Mouse (Mus musculus) MEL (cell line): ENCODE results near the gene Dgcr2. TPM values are rescaled to one million over a fixed set of nuclear protein-coding genes. Genes with fewer than 3 reads are reported as not detected.

ENCODE experiments used
- DNase-seq: peaks from one replicate; pipeline ENCODE4 v3.0.0; 2011; ENCODE audit warnings: low read depth, low spot score
- H3K27ac ChIP-seq: 2 replicates; pipeline ENCODE4 v1.5.1; 2012; ENCODE audit warnings: low read depth, mild to moderate bottlenecking, control low read depth, low read length, moderate library complexity; ENCODE audit not compliant: control insufficient read depth
- H3K27me3 ChIP-seq, 2 experiments: fragments of 150-350 bp in 1 of 2; sonication (generic) in 1 of 2; 2 replicates each; pipeline ENCODE4 v1.6.1; 2012; ENCODE audit warnings: low read length in 2 of 2, mild to moderate bottlenecking in 2 of 2, improper control_type of control experiment in 1 of 2, moderate library complexity in 1 of 2; ENCODE audit not compliant: insufficient read depth in 2 of 2, control insufficient read depth in 1 of 2
- H3K36me3 ChIP-seq, 2 experiments: 2 replicates each; pipeline ENCODE4 v1.6.1; 2012 to 2014; ENCODE audit warnings: low read length in 2 of 2, improper control_type of control experiment in 1 of 2, inconsistent platforms in 1 of 2, mild to moderate bottlenecking in 1 of 2; ENCODE audit not compliant: insufficient read depth in 2 of 2, control insufficient read depth in 1 of 2
- H3K4me1 ChIP-seq, 2 experiments: fragments of 150-350 bp in 1 of 2; sonication (generic) in 1 of 2; 2 replicates each; pipeline ENCODE4 v1.6.1; 2012; ENCODE audit warnings: low read length in 2 of 2, improper control_type of control experiment in 1 of 2, mild to moderate bottlenecking in 1 of 2; ENCODE audit not compliant: insufficient read depth in 2 of 2, control insufficient read depth in 1 of 2
- H3K4me3 ChIP-seq, 2 experiments: fragments of 150-350 bp in 1 of 2; sonication (generic) in 1 of 2; 2 replicates each; pipeline ENCODE4 v1.5.1; 2012; ENCODE audit warnings: low read depth in 2 of 2, low read length in 2 of 2, mild to moderate bottlenecking in 2 of 2, moderate library complexity in 2 of 2, control low read depth in 1 of 2, improper control_type of control experiment in 1 of 2; ENCODE audit not compliant: control insufficient read depth in 1 of 2, insufficient read depth in 1 of 2
- H3K79me2 ChIP-seq: 2 replicates; pipeline ENCODE4 v1.6.1; 2012; ENCODE audit warnings: mild to moderate bottlenecking, low read length, moderate library complexity; ENCODE audit not compliant: control insufficient read depth, poor library complexity, insufficient read depth
- H3K9ac ChIP-seq: 2 replicates; pipeline ENCODE4 v1.6.1; 2012; ENCODE audit warnings: low read depth, mild to moderate bottlenecking, control low read depth, low read length, moderate library complexity; ENCODE audit not compliant: control insufficient read depth, poor library complexity, severe bottlenecking
- H3K9me3 ChIP-seq: fragments of 150-350 bp; sonication (generic); replicated peaks from 2 replicates; pipeline ENCODE4 v1.6.1; 2012; ENCODE audit warnings: mild to moderate bottlenecking, low read length, improper control_type of control experiment, moderate library complexity; ENCODE audit not compliant: insufficient read depth
- BHLHE40 ChIP-seq: IDR thresholded peaks from 2 replicates; pipeline ENCODE4 v1.6.1; 2012; ENCODE audit warnings: low read depth, mild to moderate bottlenecking, inconsistent platforms, low read length, improper control_type of control experiment, borderline replicate concordance
- CHD2 ChIP-seq: IDR thresholded peaks from 2 replicates; pipeline ENCODE4 v1.6.1; 2011; ENCODE audit warnings: low read length, improper control_type of control experiment
- E2F4 ChIP-seq: IDR thresholded peaks from 2 replicates; pipeline ENCODE4 v1.6.1; 2011; ENCODE audit warnings: low read depth, low read length, improper control_type of control experiment, borderline replicate concordance
- ELF1 ChIP-seq: IDR thresholded peaks from 2 replicates; pipeline ENCODE4 v1.6.1; 2014; ENCODE audit warnings: low read depth, mild to moderate bottlenecking, inconsistent platforms, low read length, improper control_type of control experiment, moderate library complexity
- GABPA ChIP-seq: IDR thresholded peaks from 2 replicates; pipeline ENCODE4 v1.6.1; 2012; ENCODE audit warnings: low read depth, mild to moderate bottlenecking, inconsistent platforms, low read length, improper control_type of control experiment, moderate library complexity
- HCFC1 ChIP-seq: IDR thresholded peaks from 2 replicates; pipeline ENCODE4 v1.6.1; 2012; ENCODE audit warnings: low read depth, mild to moderate bottlenecking, inconsistent platforms, low read length, improper control_type of control experiment, moderate library complexity
- JUND ChIP-seq: IDR thresholded peaks from 2 replicates; pipeline ENCODE4 v1.6.1; 2011; ENCODE audit warnings: low read depth, mild to moderate bottlenecking, improper control_type of control experiment, low read length
- KAT2A ChIP-seq: conservative IDR thresholded peaks from 2 replicates; pipeline ENCODE4 v1.6.1; 2012; ENCODE audit warnings: low read depth, low read length, improper control_type of control experiment, inconsistent platforms
- MAZ ChIP-seq: IDR thresholded peaks from 2 replicates; pipeline ENCODE4 v1.6.1; 2012; ENCODE audit warnings: low read depth, mild to moderate bottlenecking, inconsistent platforms, low read length, improper control_type of control experiment
- MYB ChIP-seq: IDR thresholded peaks from 2 replicates; pipeline ENCODE4 v1.6.1; 2011; ENCODE audit warnings: mild to moderate bottlenecking, low read depth, low read length, improper control_type of control experiment
- POLR2A ChIP-seq, 2 experiments: IDR thresholded peaks; 2 replicates each; pipeline ENCODE4 v1.6.1; 2011 to 2012; ENCODE audit warnings: low read length in 2 of 2, mild to moderate bottlenecking in 2 of 2, control low read depth in 1 of 2, improper control_type of control experiment in 1 of 2, low read depth in 1 of 2, moderate library complexity in 1 of 2; ENCODE audit not compliant: control insufficient read depth in 1 of 2, insufficient read depth in 1 of 2, poor library complexity in 1 of 2
- POLR2AphosphoS2 ChIP-seq: IDR thresholded peaks from 2 replicates; pipeline ENCODE4 v1.6.1; 2011; ENCODE audit warnings: low read length, improper control_type of control experiment
- POLR2AphosphoS5 ChIP-seq: IDR thresholded peaks from 2 replicates; pipeline ENCODE4 v1.6.1; 2012; ENCODE audit warnings: low read depth, borderline replicate concordance, mild to moderate bottlenecking, inconsistent platforms, low read length, moderate library complexity, mixed read lengths
- SIN3A ChIP-seq: IDR thresholded peaks from 2 replicates; pipeline ENCODE4 v1.6.1; 2012; ENCODE audit warnings: low read length, improper control_type of control experiment, inconsistent platforms
- TCF12 ChIP-seq: IDR thresholded peaks from 2 replicates; pipeline ENCODE4 v1.6.1; 2014; ENCODE audit warnings: low read depth, mild to moderate bottlenecking, inconsistent platforms, low read length, improper control_type of control experiment, moderate library complexity
- UBTF ChIP-seq: IDR thresholded peaks from 2 replicates; pipeline ENCODE4 v1.6.1; 2012; ENCODE audit warnings: low read depth, mild to moderate bottlenecking, inconsistent platforms, low read length, improper control_type of control experiment, moderate library complexity, borderline replicate concordance; ENCODE audit not compliant: insufficient read depth
- USF1 ChIP-seq: IDR thresholded peaks from 2 replicates; pipeline ENCODE4 v1.6.1; 2014; ENCODE audit warnings: low read depth, mild to moderate bottlenecking, inconsistent platforms, low read length, improper control_type of control experiment, moderate library complexity
- ZMIZ1 ChIP-seq: IDR thresholded peaks from 2 replicates; pipeline ENCODE4 v1.6.1; 2012; ENCODE audit warnings: low read depth, mild to moderate bottlenecking, inconsistent platforms, low read length, improper control_type of control experiment, moderate library complexity
- ZNF384 ChIP-seq: IDR thresholded peaks from 2 replicates; pipeline ENCODE4 v1.6.1; 2012; ENCODE audit warnings: low read depth, mild to moderate bottlenecking, inconsistent platforms, low read length, improper control_type of control experiment
- polyA plus RNA-seq, 2 experiments: library from polyadenylated mRNA; stranded (reverse) in 1 of 2; unstranded in 1 of 2; fragments of >175 nt in 1 of 2; fragments of >200 nt in 1 of 2; gene quantifications; 2 replicates each; pipeline versions ENCODE4 v1.2.1 to v1.2.4; 2012; ENCODE audit warnings: low replicate concordance in 2 of 2, low read depth in 1 of 2; ENCODE audit not compliant: insufficient read length in 2 of 2, insufficient read depth in 1 of 2, missing spikeins in 1 of 2
- total RNA-seq: library from RNA; depleted of rRNA; stranded (reverse); fragments of 300-350 nt; gene quantifications from 2 replicates; pipeline ENCODE4 v1.2.3, GENCODE M21; 2012

Gene Dgcr2
- total and polyA plus RNA-seq, 3 experiments: 37.1 to 53.7 TPM; not detected in 1

GRCm38 (mm10) chr16:17796519-17796918 is 101.8 kb downstream of the Dgcr2 start:
- no peak for TF ChIP-seq POLR2AphosphoS5
- TF ChIP-seq CHD2: no peak
- TF ChIP-seq POLR2AphosphoS2: no peak
- no peak for TF ChIP-seq ZNF384
- no peak for TF ChIP-seq KAT2A
- TF ChIP-seq TCF12: no peak
- TF ChIP-seq GABPA: no peak
- TF ChIP-seq MAZ: no peak
- Histone ChIP-seq H3K27ac (no peak overlapping the region), H3K27me3 (no peaks in the 10 kb centered on the region), H3K79me2 (no peaks in the 10 kb centered on the region), H3K9ac (no peak overlapping the region), H3K4me1 (no peaks in the 10 kb centered on the region), H3K9me3 (no peaks in the 10 kb centered on the region), H3K36me3 (peaks cover 0 to 2% of the 10 kb centered on the region in 2 experiments; a peak in 2 of 4 replicates), H3K4me3 (no peak overlapping the region)
- no peak for DNase-seq

- H3K4me3 ChIP-seq: no peak overlapping the region
- no peak for TF ChIP-seq ELF1
- no peak for TF ChIP-seq BHLHE40
- no peak for TF ChIP-seq JUND
- no peak for TF ChIP-seq MAZ
- TF ChIP-seq KAT2A: no peak
- TF ChIP-seq ZMIZ1: no peak
- no peak for TF ChIP-seq E2F4
- no peak for TF ChIP-seq HCFC1
- no peak for TF ChIP-seq POLR2A (IDR thresholded peaks at IDR 0.05; ENCODE audit: control insufficient read depth in 1 of 2, insufficient read depth in 1 of 2, low read depth in 1 of 2, low read length in 2 of 2, poor library complexity in 1 of 2)
- TF ChIP-seq USF1: no peak
- no peak for TF ChIP-seq MYB
- TF ChIP-seq SIN3A: no peak
- no peak for TF ChIP-seq UBTF
- H3K27ac ChIP-seq: no peak overlapping the region
- H3K27me3 ChIP-seq: no peaks in the 10 kb centered on the region
- no peak for DNase-seq
- no peak overlapping the region for H3K9ac ChIP-seq
- H3K36me3 ChIP-seq: peaks cover 0 to 2% of the 10 kb centered on the region in 2 experiments; a peak in 2 of 4 replicates
- H3K79me2 ChIP-seq: no peaks in the 10 kb centered on the region
- H3K4me1 ChIP-seq: no peaks in the 10 kb centered on the region
- H3K9me3 ChIP-seq: no peaks in the 10 kb centered on the region
These were observed 102.7 kb downstream of the Dgcr2 start for GRCm38 (mm10) chr16:17795643-17796042.
